Mouse (Mus musculus): ENCODE data around the gene Vmn2r18.
A peak's percentile ranks its signal among the peaks of the same experiment; 100 is the strongest.

DNA sequence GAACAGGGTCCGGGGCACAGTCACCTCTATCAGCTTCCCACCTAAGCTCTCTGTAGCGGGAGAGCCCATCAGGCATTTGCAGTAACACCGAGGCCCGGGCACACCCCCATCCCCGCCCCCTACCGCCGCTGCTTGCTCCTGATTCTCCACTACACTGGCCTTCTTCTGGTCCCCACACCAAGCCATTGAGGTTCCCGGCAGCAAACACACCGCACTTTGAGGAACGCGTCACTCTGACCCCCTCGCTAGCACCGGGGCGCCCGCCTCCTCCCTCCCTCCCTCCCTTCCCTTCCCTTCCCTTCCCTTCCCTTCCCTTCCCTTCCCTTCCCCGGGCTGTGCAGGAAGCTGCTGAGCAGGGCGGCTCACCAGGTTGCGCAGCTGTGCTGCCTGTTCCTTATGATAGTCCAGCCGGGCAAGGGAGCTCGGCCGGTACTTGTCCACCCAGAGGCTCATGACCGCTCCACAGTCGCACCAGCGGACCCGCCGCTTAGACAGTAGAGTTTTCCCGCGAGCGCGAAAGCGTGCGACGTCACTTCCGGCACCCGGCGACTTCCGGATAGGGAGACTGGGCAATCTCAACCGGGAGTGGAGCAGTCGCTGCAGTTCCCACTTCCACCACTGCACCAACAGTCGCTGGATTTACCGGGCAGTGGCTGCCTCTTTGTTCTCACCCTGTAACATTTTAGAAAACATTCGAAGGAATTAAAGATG lies 45.0 kb upstream of the Vmn2r18 start, which contains the start of gene Rfc3:
- TF ChIP-seq CTCF (IDR thresholded peaks at IDR 0.05; ENCODE audit: low read depth, low read length) (peak; percentile 49), GATA1 (IDR thresholded peaks at IDR 0.05; ENCODE audit: borderline replicate concordance, low read length) (no peak), TAL1 (conservative IDR thresholded peaks at IDR 0.05; ENCODE audit: low read depth, low read length) (no peak), GATA2 (IDR thresholded peaks at IDR 0.05; ENCODE audit: borderline replicate concordance, low read depth, low read length) (no peak), POLR2AphosphoS5 (IDR thresholded peaks at IDR 0.05; ENCODE audit: insufficient replicate concordance, low read depth, low read length) (no peak)

Data from G1E (cell line).